Mouse (Mus musculus): ENCODE results near the gene Me3.

DNA sequence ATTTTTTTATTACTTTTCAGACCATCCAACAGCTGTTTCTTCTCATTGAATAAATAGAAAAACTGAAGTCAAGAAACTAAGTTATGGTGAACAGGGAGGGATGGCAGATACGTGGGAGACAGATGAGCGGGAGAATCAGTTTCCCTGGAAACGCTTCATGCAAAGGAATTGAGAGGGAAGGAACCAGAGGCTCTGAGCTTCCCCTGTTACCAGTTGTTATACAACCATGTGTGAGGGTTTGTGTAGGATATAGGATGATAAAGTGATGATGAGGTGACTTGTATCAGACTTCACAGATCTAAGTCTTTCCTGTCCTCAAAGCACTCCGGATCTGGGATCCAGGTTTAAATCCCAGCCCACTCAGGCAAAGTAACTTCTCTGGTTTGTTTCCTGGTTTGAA is 3.2 kb upstream of the Me3 start:
- TF ChIP-seq CTCF (IDR thresholded peaks at IDR 0.05; ENCODE audit: control insufficient read depth, insufficient read depth, low read length) (no peak), POLR2A (IDR thresholded peaks at IDR 0.05; ENCODE audit: borderline replicate concordance, control insufficient read depth, low read depth, low read length) (no peak)

Measured in bone marrow, adult 2 months (tissue).